Mouse (Mus musculus) bone marrow macrophage, adult 2 months (primary cell): ENCODE data around the gene Nkd1.

Experiments
- CTCF ChIP-seq: IDR thresholded peaks from 2 replicates; pipeline ENCODE4 v1.5.1; 2012; ENCODE audit warnings: low read depth, mild to moderate bottlenecking, low read length, moderate library complexity
- POLR2A ChIP-seq: IDR thresholded peaks from 2 replicates; pipeline ENCODE4 v1.6.1; 2012; ENCODE audit warnings: mild to moderate bottlenecking, low read depth, low read length, borderline replicate concordance

GRCm38 (mm10) chr8:88588205-88588889, 67.2 kb downstream of the Nkd1 start:
- no peak for TF ChIP-seq CTCF
- no peak for TF ChIP-seq POLR2A
